Mouse (Mus musculus) spleen, adult 18-20 months (tissue): ENCODE measurements around the gene Gja6.

Experiments used
- DNase-seq, 2 experiments: peaks; one replicate each; pipeline ENCODE4 v3.0.0; 2022; ENCODE audit warnings: mixed read lengths in 2 of 2

Gja6 gene

DNA sequence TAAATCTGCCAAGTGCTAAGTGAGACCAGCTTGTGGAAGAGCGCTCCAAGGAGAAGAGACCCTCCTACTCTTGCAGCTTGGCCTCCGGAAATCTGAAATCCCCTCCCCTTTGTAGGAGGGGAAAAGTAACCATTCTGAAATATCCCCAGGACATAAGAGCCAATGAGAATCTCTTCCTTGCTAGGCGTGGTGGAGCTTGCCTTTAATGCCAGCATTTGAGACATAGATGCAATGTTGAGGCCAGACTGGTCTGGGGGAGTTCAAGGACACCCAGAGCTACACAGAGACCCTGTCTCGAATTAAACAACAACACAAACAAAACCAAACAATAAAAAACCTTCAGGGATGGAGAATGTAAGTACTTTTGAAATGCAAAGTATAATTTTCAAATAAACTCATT is at the start of gene Gja6:
Gene Gja6, minus strand, starts transcription at position 101 of the 400 bp plus-strand sequence.
- DNase-seq = no peak

GRCm38 (mm10) chrX:160949583-160949982 is 42.7 kb upstream of the Gja6 start:
- DNase-seq = no peak

GRCm38 (mm10) chrX:160944722-160945121 is 37.9 kb upstream of the Gja6 start:
- DNase-seq = no peak

GRCm38 (mm10) chrX:160935541-160935940 is 28.7 kb upstream of the Gja6 start:
- peak in 1 of 2 experiments; percentile 1 for DNase-seq

DNA sequence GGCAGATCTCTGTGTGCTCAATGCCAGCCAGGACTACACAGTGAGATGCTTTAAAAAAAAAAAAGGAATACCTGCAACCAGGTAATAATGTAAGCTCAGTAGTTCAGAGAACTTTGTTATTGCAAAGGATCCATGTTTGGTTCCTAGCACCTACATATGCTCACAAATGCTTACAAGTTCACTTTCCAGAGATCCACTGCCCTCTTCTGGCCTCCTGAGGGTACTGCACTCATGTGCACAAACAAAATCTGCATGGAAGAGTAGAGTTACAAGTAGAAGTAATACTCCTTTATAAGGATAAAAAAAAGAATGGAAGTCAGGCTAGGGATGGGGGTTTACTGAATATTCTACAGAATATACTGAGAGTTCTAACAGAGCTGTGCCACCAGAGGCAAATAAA is 23.8 kb upstream of the Gja6 start:
- no peak for DNase-seq

DNA sequence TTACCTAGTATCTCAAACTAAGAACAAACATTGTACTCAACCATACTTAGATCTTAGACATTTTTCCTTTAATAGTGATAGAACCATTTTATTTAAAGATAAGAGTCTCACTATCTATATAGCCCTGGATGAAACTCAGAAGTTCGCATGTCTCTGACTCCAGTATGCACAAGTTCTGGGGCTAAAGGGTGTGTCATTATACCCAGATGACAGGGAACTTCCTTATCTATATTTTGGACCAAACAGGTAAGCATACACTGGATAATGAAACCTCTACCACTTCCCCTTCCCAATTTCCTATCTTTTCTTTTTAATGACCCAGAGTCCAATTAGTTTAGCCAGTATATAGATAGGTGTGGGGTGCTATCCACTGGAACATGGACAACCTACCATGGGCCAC is 22.0 kb upstream of the Gja6 start:
- no peak for DNase-seq

GRCm38 (mm10) chrX:160919022-160919637 is 12.3 kb upstream of the Gja6 start:
- no peak for DNase-seq

DNA sequence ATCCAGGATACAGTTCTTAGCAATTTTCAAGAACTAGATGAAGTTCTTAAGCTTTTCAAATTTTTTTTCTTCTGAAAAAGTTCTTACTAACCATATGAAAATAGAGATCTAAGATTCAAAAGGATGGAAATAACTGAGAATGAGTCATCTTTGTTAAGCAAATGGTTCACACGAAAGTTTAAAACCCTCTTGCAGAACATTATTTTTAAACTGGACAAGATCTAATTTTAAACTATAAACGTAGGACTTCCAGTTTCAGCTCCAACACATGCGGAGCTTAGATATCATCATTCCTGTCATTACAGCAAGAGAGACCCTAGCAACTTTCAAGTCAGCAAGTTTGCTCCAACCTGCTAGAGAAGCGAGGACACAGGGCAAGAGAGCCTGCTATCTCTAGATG is 375 bp downstream of the Gja6 start:
- no peak for DNase-seq

- DNase-seq = no peak
These were observed 939 bp downstream of the Gja6 start for GRCm38 (mm10) chrX:160905913-160906312.

- no peak for DNase-seq
These were observed 1.7 kb downstream of the Gja6 start for GRCm38 (mm10) chrX:160905041-160905678.

- DNase-seq = no peak
These were observed 5.7 kb downstream of the Gja6 start for GRCm38 (mm10) chrX:160901118-160901517.

GRCm38 (mm10) chrX:160892077-160892476 is 14.8 kb downstream of the Gja6 start:
- no peak for DNase-seq

GRCm38 (mm10) chrX:160886301-160886700 is 20.6 kb downstream of the Gja6 start:
- DNase-seq = no peak

- DNase-seq = no peak
These were observed 40.3 kb downstream of the Gja6 start for GRCm38 (mm10) chrX:160866576-160866975.

DNA sequence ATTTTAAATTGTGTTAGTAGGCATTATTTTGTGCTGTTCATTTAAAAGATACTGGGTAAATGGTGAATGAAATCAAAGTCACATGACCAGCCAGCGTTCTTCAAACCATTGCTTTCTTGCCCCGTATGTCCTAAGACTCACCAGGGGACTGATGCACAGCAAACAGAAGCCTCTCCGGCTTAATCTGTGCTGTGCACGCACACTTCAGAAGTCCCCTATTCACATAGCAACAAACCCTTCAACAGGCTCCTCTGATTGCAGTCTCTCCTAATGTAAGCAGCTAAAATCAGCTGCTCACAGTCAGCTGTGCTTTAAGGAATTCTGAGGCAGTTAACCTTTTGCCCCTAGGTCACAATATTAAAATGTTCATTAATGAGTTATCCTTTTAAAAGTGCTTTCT is 41.8 kb downstream of the Gja6 start:
- no peak for DNase-seq

- DNase-seq = no peak
These were observed 43.0 kb downstream of the Gja6 start for GRCm38 (mm10) chrX:160863689-160864383.
